Mouse (Mus musculus): ENCODE data around the gene Masp1.

The Masp1 gene

DNA sequence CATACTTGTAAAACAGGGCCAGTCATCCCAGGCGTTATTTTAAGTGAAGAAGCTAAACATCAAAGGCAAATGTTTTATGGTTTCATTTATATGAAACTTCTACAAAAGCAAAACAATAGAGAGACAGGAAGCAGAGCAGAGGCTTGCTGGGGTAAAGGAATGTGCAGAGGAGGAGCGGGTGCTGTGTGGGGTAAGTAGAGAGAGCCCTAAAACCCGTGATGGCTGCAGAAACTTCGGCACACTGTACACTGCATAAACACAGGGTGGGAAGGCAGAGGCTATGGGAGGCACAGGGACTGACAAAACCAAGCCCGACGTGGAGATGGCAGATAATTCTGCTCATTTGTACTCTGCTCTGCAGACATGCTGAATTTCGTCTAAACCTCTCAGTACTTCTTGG, 23.7 kb upstream of the Masp1 start:
- peaks cover 8% of the 10 kb centered on the region for H3K4me1 ChIP-seq (replicated peaks; ENCODE audit: low read depth, low read length)
- no peaks in the 10 kb centered on the region for H3K9me3 ChIP-seq (ENCODE audit: low read length)
- TF ChIP-seq POU5F1 (IDR thresholded peaks at IDR 0.05; ENCODE audit: borderline replicate concordance, low read length) (no peak), CTCF (conservative IDR thresholded peaks at IDR 0.05; ENCODE audit: low read length) (no peak), NANOG (IDR thresholded peaks at IDR 0.05; ENCODE audit: borderline replicate concordance, low read length) (no peak)
- H3K27me3 ChIP-seq (ENCODE audit: insufficient read depth, low read length): peaks cover 4% of the 10 kb centered on the region; the same call in 1 of the 2 replicates
- no peaks in the 10 kb centered on the region for H3K36me3 ChIP-seq (ENCODE audit: insufficient read depth, low read length)
- no peak overlapping the region for H3K4me3 ChIP-seq (replicated peaks; ENCODE audit: low read length)

DNA sequence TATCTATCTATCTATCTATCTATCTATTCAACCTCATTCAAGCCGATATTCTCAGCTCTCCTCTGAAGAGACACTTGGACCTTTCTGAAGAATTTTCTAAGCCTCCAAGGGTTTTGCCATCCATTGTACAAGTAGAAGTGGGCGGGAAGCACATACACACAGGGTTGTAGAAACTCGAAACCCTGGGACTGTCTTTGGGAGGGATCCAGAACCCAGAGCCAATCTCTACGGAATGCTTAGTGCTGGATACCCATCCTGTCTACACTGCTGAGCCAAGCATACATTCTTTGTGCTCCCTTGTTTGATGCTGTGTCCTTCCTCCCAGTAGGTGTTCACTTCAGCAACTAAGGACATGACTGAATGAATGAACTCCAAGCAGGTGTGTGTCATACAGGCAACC, 22.3 kb upstream of the Masp1 start:
- Histone ChIP-seq H3K36me3 (ENCODE audit: insufficient read depth, low read length) (no peaks in the 10 kb centered on the region), H3K27me3 (ENCODE audit: insufficient read depth, low read length) (peaks cover 4% of the 10 kb centered on the region; the same call in 1 of the 2 replicates), H3K4me1 (replicated peaks; ENCODE audit: low read depth, low read length) (no peaks in the 10 kb centered on the region), H3K4me3 (replicated peaks; ENCODE audit: low read length) (no peak overlapping the region), H3K9me3 (ENCODE audit: low read length) (no peaks in the 10 kb centered on the region)
- no peak for TF ChIP-seq NANOG (IDR thresholded peaks at IDR 0.05; ENCODE audit: borderline replicate concordance, low read length)
- no peak for TF ChIP-seq POU5F1 (IDR thresholded peaks at IDR 0.05; ENCODE audit: borderline replicate concordance, low read length)
- TF ChIP-seq CTCF (conservative IDR thresholded peaks at IDR 0.05; ENCODE audit: low read length): no peak

GRCm38 (mm10) chr16:23541046-23541445, 20.4 kb upstream of the Masp1 start:
- Histone ChIP-seq H3K27me3 (ENCODE audit: insufficient read depth, low read length) (peaks cover 4% of the 10 kb centered on the region; the same call in 1 of the 2 replicates), H3K36me3 (ENCODE audit: insufficient read depth, low read length) (no peaks in the 10 kb centered on the region), H3K4me3 (replicated peaks; ENCODE audit: low read length) (no peak overlapping the region), H3K9me3 (ENCODE audit: low read length) (no peaks in the 10 kb centered on the region), H3K4me1 (replicated peaks; ENCODE audit: low read depth, low read length) (no peaks in the 10 kb centered on the region)
- TF ChIP-seq POU5F1 (IDR thresholded peaks at IDR 0.05; ENCODE audit: borderline replicate concordance, low read length) (no peak), NANOG (IDR thresholded peaks at IDR 0.05; ENCODE audit: borderline replicate concordance, low read length) (no peak), CTCF (conservative IDR thresholded peaks at IDR 0.05; ENCODE audit: low read length) (no peak)

GRCm38 (mm10) chr16:23533707-23534106, 13.1 kb upstream of the Masp1 start:
- TF ChIP-seq POU5F1 (IDR thresholded peaks at IDR 0.05; ENCODE audit: borderline replicate concordance, low read length) (no peak), NANOG (IDR thresholded peaks at IDR 0.05; ENCODE audit: borderline replicate concordance, low read length) (no peak), CTCF (conservative IDR thresholded peaks at IDR 0.05; ENCODE audit: low read length) (no peak)

DNA sequence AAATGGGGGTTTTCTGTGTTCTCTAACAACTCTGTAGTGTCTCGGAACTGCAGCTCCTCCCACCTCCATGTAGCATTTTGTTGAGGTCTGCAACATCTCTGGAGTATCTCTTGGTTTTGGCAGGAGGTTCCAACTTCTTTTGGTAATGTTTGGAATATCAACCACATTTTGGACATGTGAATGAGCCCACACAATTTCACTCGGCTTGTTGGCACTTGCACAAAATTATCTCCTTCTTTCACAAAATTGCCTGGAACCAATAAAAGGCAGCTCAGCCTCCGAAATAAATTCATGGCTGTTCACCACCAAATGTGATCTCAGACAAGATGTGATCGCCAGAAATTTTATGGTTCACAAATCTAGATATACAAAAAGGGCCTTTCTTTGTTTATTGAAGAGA, 8.6 kb upstream of the Masp1 start:
- Histone ChIP-seq H3K4me1 (replicated peaks; ENCODE audit: low read depth, low read length) (no peaks in the 10 kb centered on the region), H3K9me3 (ENCODE audit: low read length) (no peaks in the 10 kb centered on the region), H3K27me3 (ENCODE audit: insufficient read depth, low read length) (no peaks in the 10 kb centered on the region), H3K36me3 (ENCODE audit: insufficient read depth, low read length) (no peaks in the 10 kb centered on the region), H3K4me3 (replicated peaks; ENCODE audit: low read length) (no peak overlapping the region)
- no peak for TF ChIP-seq POU5F1 (IDR thresholded peaks at IDR 0.05; ENCODE audit: borderline replicate concordance, low read length)
- no peak for TF ChIP-seq CTCF (conservative IDR thresholded peaks at IDR 0.05; ENCODE audit: low read length)
- no peak for TF ChIP-seq NANOG (IDR thresholded peaks at IDR 0.05; ENCODE audit: borderline replicate concordance, low read length)

More at GRCm38 (mm10) chr16:23533707-23534106, 13.1 kb upstream of the Masp1 start:
- no peak overlapping the region for H3K4me3 ChIP-seq (replicated peaks; ENCODE audit: low read length)
- H3K27me3 ChIP-seq (ENCODE audit: insufficient read depth, low read length): no peaks in the 10 kb centered on the region
- H3K36me3 ChIP-seq (ENCODE audit: insufficient read depth, low read length): no peaks in the 10 kb centered on the region
- no peaks in the 10 kb centered on the region for H3K4me1 ChIP-seq (replicated peaks; ENCODE audit: low read depth, low read length)
- H3K9me3 ChIP-seq (ENCODE audit: low read length): no peaks in the 10 kb centered on the region

GRCm38 (mm10) chr16:23522081-23522480, 1.5 kb upstream of the Masp1 start:
- Histone ChIP-seq H3K4me3 (replicated peaks; ENCODE audit: low read length) (no peak overlapping the region), H3K27me3 (ENCODE audit: insufficient read depth, low read length) (peaks cover 42% of the 10 kb centered on the region), H3K36me3 (ENCODE audit: insufficient read depth, low read length) (no peaks in the 10 kb centered on the region), H3K9me3 (ENCODE audit: low read length) (no peaks in the 10 kb centered on the region), H3K4me1 (replicated peaks; ENCODE audit: low read depth, low read length) (peaks cover 28% of the 10 kb centered on the region)
- TF ChIP-seq POU5F1 (IDR thresholded peaks at IDR 0.05; ENCODE audit: borderline replicate concordance, low read length) (no peak), NANOG (IDR thresholded peaks at IDR 0.05; ENCODE audit: borderline replicate concordance, low read length) (no peak), CTCF (conservative IDR thresholded peaks at IDR 0.05; ENCODE audit: low read length) (no peak)

- Histone ChIP-seq H3K4me3 (replicated peaks; ENCODE audit: low read length) (no peak overlapping the region), H3K27me3 (ENCODE audit: insufficient read depth, low read length) (peaks cover 46% of the 10 kb centered on the region), H3K9me3 (ENCODE audit: low read length) (no peaks in the 10 kb centered on the region), H3K36me3 (ENCODE audit: insufficient read depth, low read length) (no peaks in the 10 kb centered on the region), H3K4me1 (replicated peaks; ENCODE audit: low read depth, low read length) (peaks cover 28% of the 10 kb centered on the region)
- TF ChIP-seq NANOG (IDR thresholded peaks at IDR 0.05; ENCODE audit: borderline replicate concordance, low read length) (no peak), POU5F1 (IDR thresholded peaks at IDR 0.05; ENCODE audit: borderline replicate concordance, low read length) (no peak), CTCF (conservative IDR thresholded peaks at IDR 0.05; ENCODE audit: low read length) (no peak)
Observed at GRCm38 (mm10) chr16:23521092-23521491, 477 bp upstream of the Masp1 start.

- Histone ChIP-seq H3K27me3 (ENCODE audit: insufficient read depth, low read length) (peaks cover 47% of the 10 kb centered on the region), H3K9me3 (ENCODE audit: low read length) (no peaks in the 10 kb centered on the region), H3K4me3 (replicated peaks; ENCODE audit: low read length) (peak overlapping the region; percentile 60; the same call in 1 of the 2 replicates), H3K4me1 (replicated peaks; ENCODE audit: low read depth, low read length) (peaks cover 28% of the 10 kb centered on the region), H3K36me3 (ENCODE audit: insufficient read depth, low read length) (no peaks in the 10 kb centered on the region)
- TF ChIP-seq POU5F1 (IDR thresholded peaks at IDR 0.05; ENCODE audit: borderline replicate concordance, low read length) (no peak), CTCF (conservative IDR thresholded peaks at IDR 0.05; ENCODE audit: low read length) (no peak)
Observed at GRCm38 (mm10) chr16:23519771-23520170, 844 bp downstream of the Masp1 start.
